Mouse (Mus musculus): ENCODE data around the gene Tead4.

- TF ChIP-seq TAL1 (IDR thresholded peaks at IDR 0.05; ENCODE audit: low read length), result no peak
- no peak for TF ChIP-seq GATA1 (IDR thresholded peaks at IDR 0.05; ENCODE audit: low read length)
These were observed 14.2 kb upstream of the Tead4 start for GRCm38 (mm10) chr6:128314796-128315195.
